Mouse (Mus musculus) adrenal gland, postnatal 10 days (tissue): ENCODE measurements around the gene Ncapd3. TPM values are rescaled to one million over a fixed set of nuclear protein-coding genes. Genes with fewer than 3 reads are reported as not detected.

ENCODE experiments used
- DNase-seq: peaks from one replicate; pipeline ENCODE4 v3.0.0; 2021; ENCODE audit warnings: mixed read lengths
- total RNA-seq, 2 experiments: library from RNA; stranded (reverse); gene quantifications; 2 replicates each; pipeline ENCODE4 v1.2.3; 2021

The Ncapd3 gene
- total RNA-seq, 2 experiments from 2014 or later, result 19.2 to 26.0 TPM

GRCm38 (mm10) chr9:27123947-27124346 lies 94.0 kb downstream of the Ncapd3 start:
- no peak for DNase-seq

DNA sequence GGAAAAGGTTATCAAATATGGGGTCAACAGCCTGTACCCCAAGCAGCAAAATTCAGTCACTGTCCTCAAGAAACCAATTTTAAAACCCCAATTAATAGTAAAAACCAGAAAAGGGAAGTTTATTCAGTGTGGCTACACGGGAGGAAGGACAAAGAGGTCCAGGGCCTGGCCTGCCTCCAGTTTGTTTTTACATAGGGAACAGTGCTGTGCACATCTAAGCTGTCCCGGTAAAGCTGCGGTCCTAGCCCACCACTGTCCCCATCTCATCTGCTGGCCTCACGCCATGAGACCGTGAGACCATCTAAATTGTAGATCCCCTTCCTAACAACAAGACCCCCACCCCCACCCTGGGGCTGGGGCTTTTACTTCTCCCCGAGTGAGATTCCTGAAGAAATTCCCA lies 95.5 kb downstream of the Ncapd3 start:
- no peak for DNase-seq

DNA sequence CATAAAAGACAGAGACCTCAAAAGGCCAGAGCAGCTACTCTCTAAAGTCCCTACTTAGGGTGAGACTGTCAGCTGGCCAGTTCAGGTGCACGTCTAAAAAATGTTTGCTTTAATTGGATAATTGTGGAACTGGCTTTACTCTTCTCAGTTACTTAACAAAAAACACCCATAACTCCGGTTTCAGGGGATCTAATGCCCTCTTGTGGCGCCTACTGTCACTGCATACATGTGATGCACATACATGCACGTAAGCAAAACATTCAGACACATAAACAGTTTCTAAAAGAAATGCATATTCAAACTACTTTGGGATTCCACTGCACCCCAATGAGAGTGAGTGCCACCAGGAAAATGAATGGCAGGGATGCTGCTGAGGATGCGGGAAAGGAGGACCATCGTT lies 96.6 kb downstream of the Ncapd3 start:
- no peak for DNase-seq

DNA sequence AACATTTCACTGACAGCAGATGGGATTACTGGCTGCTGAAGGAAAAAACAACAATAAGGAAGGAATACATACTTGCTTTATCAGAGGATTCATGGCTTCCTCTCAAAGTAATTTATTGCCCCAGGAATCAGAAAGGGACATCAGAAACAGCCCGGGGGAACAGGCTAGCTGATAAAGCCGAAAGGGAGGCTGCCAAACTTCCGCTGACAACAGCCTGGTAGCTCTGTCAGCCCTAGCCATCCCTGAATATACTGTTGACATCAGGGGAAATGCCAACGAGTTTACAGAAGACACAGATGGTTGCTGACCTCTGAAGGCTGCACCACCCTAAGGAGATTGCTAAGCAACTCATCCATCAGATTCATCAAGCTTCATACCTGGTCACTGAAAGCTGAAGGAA lies 98.7 kb downstream of the Ncapd3 start:
- no peak for DNase-seq

GRCm38 (mm10) chr9:27134410-27134809 lies 104.4 kb downstream of the Ncapd3 start:
- peak; percentile 62 for DNase-seq

GRCm38 (mm10) chr9:27135372-27135771 lies 105.4 kb downstream of the Ncapd3 start:
- no peak for DNase-seq

DNA sequence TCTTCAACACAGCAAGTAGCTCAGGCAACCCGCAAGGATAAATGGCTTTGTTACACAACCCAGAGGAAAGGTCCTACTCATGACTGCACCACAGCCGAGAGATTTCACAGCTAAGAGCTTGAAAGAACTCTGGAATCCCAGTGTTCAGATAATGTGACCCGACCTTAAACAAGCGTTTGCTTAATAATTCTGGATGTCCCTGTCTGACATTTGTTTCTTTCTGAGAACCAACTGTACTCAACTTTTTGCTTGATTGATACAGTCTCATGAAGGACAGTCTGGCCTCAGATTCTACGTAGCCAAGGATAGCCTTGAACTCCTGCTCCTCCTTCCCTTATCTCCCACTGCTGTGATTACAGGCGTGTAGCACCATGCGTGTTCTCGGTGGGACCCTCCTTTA lies 106.7 kb downstream of the Ncapd3 start:
- no peak for DNase-seq

GRCm38 (mm10) chr9:27140432-27141065 lies 110.6 kb downstream of the Ncapd3 start:
- no peak for DNase-seq

GRCm38 (mm10) chr9:27144271-27144840 lies 114.4 kb downstream of the Ncapd3 start:
- DNase-seq, result no peak

Other genes with a start within 250 kb of the Ncapd3 start
- 10 to 100 TPM; 12.9 to 13.1 TPM for gene Glb1l2, start 223.7 kb upstream of the Ncapd3 start, total RNA-seq
- gene Glb1l3, start 169.3 kb upstream of the Ncapd3 start, total RNA-seq, result 1 to 10 TPM in 1 of 2 experiments, under 1 TPM in 1; 0.67 to 1.7 TPM
- not detected for gene Gm1110, start 107.1 kb upstream of the Ncapd3 start, total RNA-seq
- gene Acad8, start 30.6 kb upstream of the Ncapd3 start, total RNA-seq, result 10 to 100 TPM; 75.6 to 95.6 TPM
- gene Thyn1, start 30.5 kb upstream of the Ncapd3 start, total RNA-seq, result 10 to 100 TPM; 42.3 to 49.5 TPM
- 10 to 100 TPM; 32.8 to 38.7 TPM for gene Vps26b, start 110 bp upstream of the Ncapd3 start, total RNA-seq
- 10 to 100 TPM; 31.2 to 35.0 TPM for gene Jam3, start 125.2 kb downstream of the Ncapd3 start, total RNA-seq